Mouse (Mus musculus) ES-CJ7 (cell line): ENCODE measurements around the gene Tnfsf15.

Experiments used
- DNase-seq: peaks from one replicate; pipeline ENCODE4 v3.0.0; 2011; ENCODE audit warnings: low read depth, low spot score

Gene Tnfsf15

DNA sequence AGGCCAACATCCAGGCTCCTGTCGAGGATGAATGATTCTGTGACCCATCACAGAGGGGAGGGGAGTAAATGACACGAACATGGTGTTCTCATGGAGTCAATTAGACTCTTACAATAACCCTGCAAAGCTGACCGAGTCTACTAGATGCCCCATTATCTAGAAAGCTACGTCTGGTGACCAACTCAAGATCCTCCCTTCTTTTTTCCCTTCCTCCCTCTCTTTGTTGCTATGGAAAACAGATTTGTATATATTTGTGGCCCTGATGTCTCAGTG, 59.7 kb downstream of the Tnfsf15 start:
- no peak for DNase-seq

DNA sequence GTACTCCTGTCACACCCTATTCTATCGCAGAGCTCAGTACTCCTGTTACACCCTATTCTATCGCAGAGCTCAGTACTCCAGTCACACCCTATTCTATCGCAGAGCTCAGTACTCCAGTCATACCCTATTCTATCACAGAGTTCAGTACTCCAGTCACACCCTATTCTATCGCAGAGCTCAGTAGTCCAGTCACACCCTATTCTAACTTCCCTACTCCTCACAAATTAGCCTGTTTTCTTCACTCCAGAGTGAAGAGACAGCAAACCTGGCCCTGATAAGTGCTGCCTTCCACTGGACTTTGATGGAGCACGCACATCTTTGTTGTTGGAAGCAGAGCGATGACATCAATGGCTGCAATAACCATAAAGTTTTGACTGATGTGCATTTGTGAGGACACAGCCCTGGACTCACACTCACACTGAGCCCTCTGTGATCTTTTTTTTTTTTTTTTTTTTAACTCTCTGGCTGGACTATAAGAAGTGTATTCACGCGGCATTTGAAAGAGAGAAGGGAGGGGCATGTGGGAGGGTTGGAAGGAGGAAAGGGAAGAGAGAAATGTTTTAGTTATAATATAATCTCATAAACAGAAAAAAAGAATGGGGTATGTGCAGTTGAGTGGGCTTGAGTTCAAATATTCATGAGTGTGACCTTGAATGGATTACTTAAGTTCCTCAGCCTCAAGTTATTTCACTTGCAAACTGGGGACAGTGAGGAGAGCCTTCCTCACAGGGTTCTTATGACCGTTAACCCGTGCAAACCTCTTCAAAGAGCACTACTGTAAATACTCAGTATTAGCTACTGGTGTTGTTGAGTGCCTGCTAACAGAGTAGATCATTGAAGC, 60.3 kb downstream of the Tnfsf15 start:
- DNase-seq, result no peak

DNA sequence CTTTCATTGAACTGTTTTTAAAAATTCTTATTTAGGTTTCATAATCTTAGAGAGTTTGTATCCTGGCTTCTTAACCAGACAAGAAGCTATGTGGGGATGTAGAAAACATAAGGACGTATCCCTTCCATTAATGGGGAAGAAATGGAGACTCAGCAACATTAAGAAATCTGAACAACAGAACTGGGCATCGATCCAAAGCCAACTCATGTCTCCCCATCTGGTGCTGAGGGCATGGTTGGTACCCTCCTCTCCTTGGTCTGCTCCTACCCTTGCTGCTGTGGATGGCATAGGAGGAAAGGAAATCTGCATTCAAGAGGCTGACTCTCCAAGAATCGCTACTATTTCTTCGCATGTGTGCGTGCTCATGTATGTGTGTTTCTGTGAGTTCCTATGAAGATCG, 61.2 kb downstream of the Tnfsf15 start:
- no peak for DNase-seq

DNA sequence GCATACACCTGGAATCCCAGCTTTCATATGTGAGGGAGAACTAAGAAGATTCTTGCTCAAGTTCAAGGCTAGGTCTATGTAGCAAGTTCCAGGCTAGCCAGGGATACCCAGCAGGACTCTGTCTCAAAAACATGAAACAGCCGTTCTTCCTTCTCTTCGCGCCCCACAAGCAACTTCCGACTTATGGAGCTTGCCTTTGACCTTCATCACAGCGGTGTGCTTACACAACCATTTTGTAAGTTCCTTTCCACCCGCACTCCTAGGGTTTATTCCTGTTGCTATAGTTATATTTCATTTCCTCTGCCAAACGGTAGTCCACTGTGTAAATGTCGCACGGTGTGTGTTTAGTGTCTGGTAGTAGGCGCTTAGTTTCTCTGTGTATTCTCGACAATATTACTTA, 61.9 kb downstream of the Tnfsf15 start:
- DNase-seq, result no peak

DNA sequence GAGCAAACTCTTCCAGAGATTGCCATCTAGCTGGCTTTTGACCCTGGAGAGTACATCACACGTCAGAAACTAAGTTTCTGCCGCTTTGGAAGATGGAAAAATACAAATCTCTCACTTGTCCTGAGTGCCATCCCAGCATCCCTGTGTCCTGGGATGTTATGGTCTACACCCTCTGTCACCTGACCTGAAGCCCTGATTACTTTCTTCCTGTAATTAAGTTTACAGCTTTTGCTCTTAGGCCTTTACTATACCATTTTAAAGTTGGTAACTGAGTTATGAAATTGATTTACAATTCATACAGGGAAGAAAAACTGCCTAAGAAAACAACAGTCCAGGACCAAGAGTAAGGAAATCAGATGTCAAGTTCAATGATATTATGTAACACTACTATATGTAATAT, 62.5 kb downstream of the Tnfsf15 start:
- no peak for DNase-seq

DNA sequence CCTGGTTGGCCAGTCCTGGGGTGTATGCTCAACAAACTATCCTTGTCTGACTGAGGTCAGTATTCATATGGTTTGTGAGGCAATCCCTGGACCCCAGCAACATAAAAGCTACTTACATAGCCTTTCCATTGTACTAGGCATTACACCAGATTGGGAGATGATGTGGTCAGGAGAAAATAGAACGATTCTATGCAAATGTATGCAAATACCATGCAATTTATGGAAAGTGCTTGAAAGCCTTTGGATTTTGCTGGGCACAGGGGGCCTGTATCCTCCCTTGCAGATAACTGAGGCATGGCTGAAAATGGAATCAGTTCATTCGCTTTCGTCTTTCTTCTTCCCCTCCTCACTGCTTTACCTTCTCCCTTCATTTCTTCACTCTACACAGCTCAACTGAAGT, 63.4 kb downstream of the Tnfsf15 start:
- no peak for DNase-seq
